Mouse (Mus musculus) thymus, postnatal 0 days (tissue): Measurements from ENCODE around the gene Trak1. TPM values are rescaled to one million over a fixed set of nuclear protein-coding genes. Genes with fewer than 3 reads are reported as not detected.

ENCODE experiments used
- DNase-seq: peaks from one replicate; pipeline ENCODE4 v3.0.0-alpha.2; 2015; ENCODE audit warnings: low spot score
- polyA plus RNA-seq: library from polyadenylated mRNA; unstranded; fragments of >200 nt; fragmentation: Nextera tagmentation; extraction: Ambion mirVana; gene quantifications from 2 replicates; pipeline ENCODE4 v1.2.1, GENCODE M21; 2015

The Trak1 gene
- polyA plus RNA-seq: 17.0 and 22.6 TPM in 2 replicates

GRCm38 (mm10) chr9:121297171-121298064 is at the start of gene Trak1:
Trak1 (plus strand) TSS chr9:121297502.
- DNase-seq: peak; percentile 80

- peak; percentile 85 for DNase-seq
Measured at GRCm38 (mm10) chr9:121247956-121248775, 49.1 kb upstream of the Trak1 start.

- DNase-seq: no peak
Measured at GRCm38 (mm10) chr9:121249805-121250204, 47.5 kb upstream of the Trak1 start.

GRCm38 (mm10) chr9:121250854-121251253 is 46.4 kb upstream of the Trak1 start:
- no peak for DNase-seq

- DNase-seq: no peak
Measured at GRCm38 (mm10) chr9:121253983-121254382, 43.3 kb upstream of the Trak1 start.

- no peak for DNase-seq
Measured at GRCm38 (mm10) chr9:121254761-121255160, 42.5 kb upstream of the Trak1 start.

- no peak for DNase-seq
Measured at GRCm38 (mm10) chr9:121257106-121257505, 40.2 kb upstream of the Trak1 start.

GRCm38 (mm10) chr9:121265307-121265706 is 32.0 kb upstream of the Trak1 start:
- DNase-seq: no peak

GRCm38 (mm10) chr9:121271149-121271548 is 26.2 kb upstream of the Trak1 start:
- DNase-seq: no peak

- no peak for DNase-seq
Measured at GRCm38 (mm10) chr9:121271561-121271960, 25.7 kb upstream of the Trak1 start.

- DNase-seq: no peak
Measured at GRCm38 (mm10) chr9:121276745-121277117, 20.6 kb upstream of the Trak1 start.

- DNase-seq: peak; percentile 91
Measured at GRCm38 (mm10) chr9:121277118-121278060, 19.9 kb upstream of the Trak1 start, which contains the start of gene Ulk4. Ulk4 (minus strand) TSS chr9:121277197.

- DNase-seq: no peak
Measured at GRCm38 (mm10) chr9:121279216-121279615, 18.1 kb upstream of the Trak1 start.

GRCm38 (mm10) chr9:121281891-121282290 is 15.4 kb upstream of the Trak1 start:
- no peak for DNase-seq

- no peak for DNase-seq
Measured at GRCm38 (mm10) chr9:121283620-121284185, 13.6 kb upstream of the Trak1 start.

- peak; percentile 59 for DNase-seq
Measured at GRCm38 (mm10) chr9:121284422-121284821, 12.9 kb upstream of the Trak1 start.

GRCm38 (mm10) chr9:121285341-121286324 is 11.7 kb upstream of the Trak1 start:
- DNase-seq: peak; percentile 52

- DNase-seq: no peak
Measured at GRCm38 (mm10) chr9:121286325-121286901, 10.9 kb upstream of the Trak1 start.

GRCm38 (mm10) chr9:121291275-121291674 is 6.0 kb upstream of the Trak1 start:
- DNase-seq: no peak
